Mouse (Mus musculus): ENCODE results near the gene D2hgdh.
"Not testable (repeated sequence)": the region's sequence is repeated elsewhere in the genome, so short reads cannot be mapped to it uniquely, and the experiment has no call there.

GRCm38 (mm10) chr1:93855790-93856189 lies 31.1 kb downstream of the D2hgdh start:
- TF ChIP-seq CTCF (IDR thresholded peaks at IDR 0.05; ENCODE audit: borderline replicate concordance, insufficient read depth, low read depth, low read length); POLR2A (IDR thresholded peaks at IDR 0.05; ENCODE audit: borderline replicate concordance, insufficient read depth, low read length): not testable (repeated sequence)

Measured in cerebellum, adult 2 months (tissue).